Mouse (Mus musculus) megakaryocyte, embryonic 14.5 days (primary cell): ENCODE data around the gene Slc43a3.

Source experiments
- FLI1 ChIP-seq: IDR thresholded peaks from 2 replicates; pipeline ENCODE4 v1.6.1; 2012; ENCODE audit warnings: low read length, inconsistent platforms, mixed read lengths
- GATA1 ChIP-seq: IDR thresholded peaks from 3 replicates; pipeline ENCODE4 v1.6.1; 2012; ENCODE audit warnings: mixed read lengths, low read length, inconsistent platforms, borderline replicate concordance

DNA sequence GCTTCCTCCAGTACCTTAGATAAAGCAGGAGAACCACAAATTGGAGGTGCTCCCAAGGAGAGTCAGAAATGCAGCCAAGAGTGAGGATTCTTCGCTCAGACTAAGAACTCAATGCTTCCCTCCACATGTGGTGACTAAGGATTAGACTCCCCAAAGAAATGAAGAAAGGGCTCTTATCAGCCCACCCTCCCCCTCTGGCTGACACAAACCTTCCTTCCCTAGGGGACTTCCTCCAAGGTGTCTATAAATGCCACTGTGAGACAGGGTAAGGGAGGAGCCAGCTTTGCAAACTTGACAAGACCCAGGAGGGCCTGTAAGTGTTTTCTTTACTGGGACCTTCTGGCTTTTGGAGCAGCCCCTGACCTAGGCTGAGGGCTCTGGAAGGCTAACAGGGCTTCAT, 43.8 kb downstream of the Slc43a3 start, which contains the start of gene Prg2:
- no peak for TF ChIP-seq GATA1
- TF ChIP-seq FLI1, result no peak
